Mouse (Mus musculus) colon, adult 2 months (tissue): ENCODE results near the gene Zscan25. TPM values are rescaled to one million over a fixed set of nuclear protein-coding genes. Genes with fewer than 3 reads are reported as not detected.

Experiments
- polyA plus RNA-seq: library from polyadenylated mRNA; depleted of rRNA; stranded (reverse); fragments of >200 nt; gene quantifications from 2 replicates; pipeline ENCODE4 v1.2.3, GENCODE M21; 2012; rRNA removed

Gene Zscan25
- 18.9 and 19.1 TPM in 2 replicates for polyA plus RNA-seq

GRCm38 (mm10) chr5:145280371-145281143 lies at the start of gene Zscan25:
Gene Zscan25 (plus strand): TSS chr5:145280500.

GRCm38 (mm10) chr5:145231367-145231871 lies 48.9 kb upstream of the Zscan25 start, which contains the start of gene Zfp655:
Gene Zfp655 (plus strand): TSS chr5:145231715.

Other genes with a start within 250 kb of the Zscan25 start
- gene Gm4871, start 247.7 kb upstream of the Zscan25 start, polyA plus RNA-seq: not detected in 2 replicates
- gene 1700018F24Rik, start 237.5 kb upstream of the Zscan25 start, polyA plus RNA-seq: not detected in 2 replicates
- gene Arpc1a, start 196.7 kb upstream of the Zscan25 start, polyA plus RNA-seq: 97.8 and 103 TPM in 2 replicates
- gene Kpna7, start 196.5 kb upstream of the Zscan25 start, polyA plus RNA-seq: not detected in 2 replicates
- gene Arpc1b, start 166.3 kb upstream of the Zscan25 start, polyA plus RNA-seq: 959 and 1,102 TPM in 2 replicates
- 19.0 and 22.0 TPM in 2 replicates for gene Pdap1, start 140.3 kb upstream of the Zscan25 start, polyA plus RNA-seq
- gene Bud31, start 140.1 kb upstream of the Zscan25 start, polyA plus RNA-seq: 35.8 and 40.5 TPM in 2 replicates
- 11.1 and 13.6 TPM in 2 replicates for gene Ptcd1, start 113.4 kb upstream of the Zscan25 start, polyA plus RNA-seq
- gene Cpsf4, start 113.3 kb upstream of the Zscan25 start, polyA plus RNA-seq: 24.1 and 24.8 TPM in 2 replicates
- gene Atp5j2, start 88.4 kb upstream of the Zscan25 start, polyA plus RNA-seq: 162 and 166 TPM in 2 replicates
- gene Zkscan14, start 78.6 kb upstream of the Zscan25 start, polyA plus RNA-seq: 2.6 and 2.8 TPM in 2 replicates
- 3.8 and 4.0 TPM in 2 replicates for gene Zkscan5, start 75.9 kb upstream of the Zscan25 start, polyA plus RNA-seq
- 7.7 and 9.9 TPM in 2 replicates for gene Zfp655, start 48.8 kb upstream of the Zscan25 start, polyA plus RNA-seq
- gene Cyp3a57, start 64.8 kb downstream of the Zscan25 start, polyA plus RNA-seq: not detected in 2 replicates
- gene Cyp3a16, start 189.2 kb downstream of the Zscan25 start, polyA plus RNA-seq: not detected in 2 replicates